Mouse (Mus musculus): ENCODE measurements around the gene Sema4d. TPM values are rescaled to one million over a fixed set of nuclear protein-coding genes. Genes with fewer than 3 reads are reported as not detected.

Gene Sema4d
- total and polyA plus RNA-seq, 3 experiments: 6.9 to 20.3 TPM; not detected in 1

DNA sequence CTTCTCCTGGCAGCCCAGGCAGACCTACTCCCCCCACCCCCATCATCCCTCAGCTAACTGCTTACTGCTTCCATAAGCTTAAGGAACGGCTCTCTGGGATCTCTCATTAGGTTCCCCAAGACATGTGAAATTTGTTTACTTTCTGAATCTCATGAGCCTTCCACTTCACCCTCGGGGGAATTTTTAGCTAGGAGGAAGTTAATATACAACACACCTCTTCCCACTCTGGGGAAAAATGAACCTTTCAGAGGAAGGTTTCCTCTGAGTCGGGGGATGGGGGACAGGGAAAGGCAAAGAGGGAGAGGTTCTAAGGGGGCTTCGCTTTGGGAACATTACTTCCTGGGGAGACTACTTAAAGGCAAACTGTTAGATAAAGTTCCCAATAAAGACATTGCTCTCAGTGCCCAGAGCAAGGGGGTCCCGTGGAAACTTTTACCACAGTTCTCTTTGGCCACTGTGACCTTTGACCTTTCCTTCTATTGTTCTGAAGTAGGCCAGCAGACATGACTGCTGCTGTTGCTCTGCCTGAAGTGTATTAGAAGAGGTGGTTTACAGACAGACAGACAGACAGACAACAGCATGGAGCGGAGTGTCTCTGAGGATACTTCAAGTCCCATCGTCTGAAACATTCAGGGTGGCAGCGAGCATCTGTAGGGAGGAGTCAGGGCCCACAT lies 30.4 kb upstream of the Sema4d start:
- H3K79me2 ChIP-seq (ENCODE audit: control insufficient read depth, insufficient read depth, low read length, poor library complexity): no peaks in the 10 kb centered on the region
- H3K9me3 ChIP-seq (replicated peaks; ENCODE audit: insufficient read depth, low read length): no peaks in the 10 kb centered on the region
- no peak overlapping the region for H3K9ac ChIP-seq (ENCODE audit: control insufficient read depth, low read depth, low read length, poor library complexity, severe bottlenecking)
- peaks cover 0 to 1% of the 10 kb centered on the region in 2 experiments; a peak in 1 of 4 replicates for H3K27me3 ChIP-seq (ENCODE audit: control insufficient read depth in 1 of 2, insufficient read depth in 2 of 2, low read length in 2 of 2)
- H3K36me3 ChIP-seq (ENCODE audit: control insufficient read depth in 1 of 2, insufficient read depth in 2 of 2, low read length in 2 of 2): no peaks in the 10 kb centered on the region
- DNase-seq (ENCODE audit: low read depth, low spot score): no peak
- H3K27ac ChIP-seq (ENCODE audit: control insufficient read depth, low read depth, low read length): no peak overlapping the region
- peaks cover 0 to 2% of the 10 kb centered on the region in 2 experiments; a peak in 1 of 4 replicates for H3K4me1 ChIP-seq (ENCODE audit: control insufficient read depth in 1 of 2, insufficient read depth in 2 of 2, low read length in 2 of 2)
- H3K4me3 ChIP-seq (ENCODE audit: control insufficient read depth in 1 of 2, insufficient read depth in 1 of 2, low read depth in 2 of 2, low read length in 2 of 2): no peak overlapping the region
- TF ChIP-seq NRF1 (IDR thresholded peaks at IDR 0.05; ENCODE audit: insufficient read depth, low read depth, low read length, poor library complexity, severe bottlenecking) (no peak), GATA1 (IDR thresholded peaks at IDR 0.05; ENCODE audit: low read depth, low read length) (no peak), POLR2AphosphoS2 (IDR thresholded peaks at IDR 0.05; ENCODE audit: low read length) (no peak), POLR2AphosphoS5 (IDR thresholded peaks at IDR 0.05; ENCODE audit: borderline replicate concordance, low read depth, low read length) (no peak), USF1 (IDR thresholded peaks at IDR 0.05; ENCODE audit: low read depth, low read length) (no peak), ZNF384 (IDR thresholded peaks at IDR 0.05; ENCODE audit: low read depth, low read length) (no peak), MAX (IDR thresholded peaks at IDR 0.05; ENCODE audit: low read length) (no peak), CHD2 (IDR thresholded peaks at IDR 0.05; ENCODE audit: low read length) (no peak), ZC3H11A (IDR thresholded peaks at IDR 0.05; ENCODE audit: low read depth, low read length) (no peak), MXI1 (IDR thresholded peaks at IDR 0.05; ENCODE audit: low read depth, low read length) (no peak), ZKSCAN1 (IDR thresholded peaks at IDR 0.05; ENCODE audit: low read depth, low read length) (no peak), TAL1 (IDR thresholded peaks at IDR 0.05; ENCODE audit: low read length) (no peak), MYB (IDR thresholded peaks at IDR 0.05; ENCODE audit: low read depth, low read length) (no peak), ZMIZ1 (IDR thresholded peaks at IDR 0.05; ENCODE audit: low read depth, low read length) (no peak), RCOR1 (IDR thresholded peaks at IDR 0.05; ENCODE audit: low read depth, low read length) (no peak)

GRCm38 (mm10) chr13:51821988-51822387 lies 28.4 kb upstream of the Sema4d start:
- TF ChIP-seq BHLHE40 (IDR thresholded peaks at IDR 0.05; ENCODE audit: borderline replicate concordance, low read depth, low read length): no peak
- no peak for TF ChIP-seq EP300 (IDR thresholded peaks at IDR 0.05; ENCODE audit: low read depth in 1 of 2, low read length in 2 of 2)
- no peak for TF ChIP-seq MAX (IDR thresholded peaks at IDR 0.05; ENCODE audit: low read length)
- TF ChIP-seq NRF1 (IDR thresholded peaks at IDR 0.05; ENCODE audit: insufficient read depth, low read depth, low read length, poor library complexity, severe bottlenecking): no peak
- no peak for TF ChIP-seq POLR2AphosphoS5 (IDR thresholded peaks at IDR 0.05; ENCODE audit: borderline replicate concordance, low read depth, low read length)
- TF ChIP-seq CTCF (IDR thresholded peaks at IDR 0.05 in 2 of 3, conservative IDR thresholded peaks at IDR 0.05 in 1 of 3; ENCODE audit: control insufficient read depth in 1 of 3, insufficient read depth in 1 of 3, low read depth in 2 of 3, low read length in 3 of 3, poor library complexity in 1 of 3, severe bottlenecking in 1 of 3): no peak
- no peak for TF ChIP-seq SIN3A (IDR thresholded peaks at IDR 0.05; ENCODE audit: low read length)
- TF ChIP-seq GABPA (IDR thresholded peaks at IDR 0.05; ENCODE audit: low read depth, low read length): no peak
- no peak for TF ChIP-seq CHD2 (IDR thresholded peaks at IDR 0.05; ENCODE audit: low read length)
- TF ChIP-seq POLR2AphosphoS2 (IDR thresholded peaks at IDR 0.05; ENCODE audit: low read length): no peak
- no peak for TF ChIP-seq ZKSCAN1 (IDR thresholded peaks at IDR 0.05; ENCODE audit: low read depth, low read length)
- no peak for TF ChIP-seq TAL1 (IDR thresholded peaks at IDR 0.05; ENCODE audit: low read length)
- no peak for TF ChIP-seq E2F4 (IDR thresholded peaks at IDR 0.05; ENCODE audit: borderline replicate concordance, low read depth, low read length)
- no peak for TF ChIP-seq KAT2A (conservative IDR thresholded peaks at IDR 0.05; ENCODE audit: low read depth, low read length)
- no peak for TF ChIP-seq MXI1 (IDR thresholded peaks at IDR 0.05; ENCODE audit: low read depth, low read length)
- no peak for TF ChIP-seq MAFK (IDR thresholded peaks at IDR 0.05; ENCODE audit: borderline replicate concordance, low read depth, low read length)
- TF ChIP-seq USF2 (IDR thresholded peaks at IDR 0.05; ENCODE audit: borderline replicate concordance in 1 of 2, insufficient read depth in 1 of 2, low read depth in 1 of 2, low read length in 2 of 2): no peak
- no peak for TF ChIP-seq CHD1 (IDR thresholded peaks at IDR 0.05; ENCODE audit: low read depth, low read length)
- DNase-seq (ENCODE audit: low read depth, low spot score): no peak
- no peaks in the 10 kb centered on the region for H3K4me1 ChIP-seq (ENCODE audit: control insufficient read depth in 1 of 2, insufficient read depth in 2 of 2, low read length in 2 of 2)

More at GRCm38 (mm10) chr13:51821988-51822387, 28.4 kb upstream of the Sema4d start:
- no peaks in the 10 kb centered on the region for H3K79me2 ChIP-seq (ENCODE audit: control insufficient read depth, insufficient read depth, low read length, poor library complexity)
- no peak overlapping the region for H3K9ac ChIP-seq (ENCODE audit: control insufficient read depth, low read depth, low read length, poor library complexity, severe bottlenecking)
- no peak overlapping the region for H3K4me3 ChIP-seq (ENCODE audit: control insufficient read depth in 1 of 2, insufficient read depth in 1 of 2, low read depth in 2 of 2, low read length in 2 of 2)
- H3K36me3 ChIP-seq (ENCODE audit: control insufficient read depth in 1 of 2, insufficient read depth in 2 of 2, low read length in 2 of 2): peaks cover 0 to under 1% of the 10 kb centered on the region in 2 experiments; a peak in 1 of 4 replicates
- no peaks in the 10 kb centered on the region for H3K9me3 ChIP-seq (replicated peaks; ENCODE audit: insufficient read depth, low read length)
- peaks cover 0 to 1% of the 10 kb centered on the region in 2 experiments; a peak in 1 of 4 replicates for H3K27me3 ChIP-seq (ENCODE audit: control insufficient read depth in 1 of 2, insufficient read depth in 2 of 2, low read length in 2 of 2)
- no peak overlapping the region for H3K27ac ChIP-seq (ENCODE audit: control insufficient read depth, low read depth, low read length)
